Mouse (Mus musculus): ENCODE measurements around the gene Skiv2l.

Skiv2l gene

DNA sequence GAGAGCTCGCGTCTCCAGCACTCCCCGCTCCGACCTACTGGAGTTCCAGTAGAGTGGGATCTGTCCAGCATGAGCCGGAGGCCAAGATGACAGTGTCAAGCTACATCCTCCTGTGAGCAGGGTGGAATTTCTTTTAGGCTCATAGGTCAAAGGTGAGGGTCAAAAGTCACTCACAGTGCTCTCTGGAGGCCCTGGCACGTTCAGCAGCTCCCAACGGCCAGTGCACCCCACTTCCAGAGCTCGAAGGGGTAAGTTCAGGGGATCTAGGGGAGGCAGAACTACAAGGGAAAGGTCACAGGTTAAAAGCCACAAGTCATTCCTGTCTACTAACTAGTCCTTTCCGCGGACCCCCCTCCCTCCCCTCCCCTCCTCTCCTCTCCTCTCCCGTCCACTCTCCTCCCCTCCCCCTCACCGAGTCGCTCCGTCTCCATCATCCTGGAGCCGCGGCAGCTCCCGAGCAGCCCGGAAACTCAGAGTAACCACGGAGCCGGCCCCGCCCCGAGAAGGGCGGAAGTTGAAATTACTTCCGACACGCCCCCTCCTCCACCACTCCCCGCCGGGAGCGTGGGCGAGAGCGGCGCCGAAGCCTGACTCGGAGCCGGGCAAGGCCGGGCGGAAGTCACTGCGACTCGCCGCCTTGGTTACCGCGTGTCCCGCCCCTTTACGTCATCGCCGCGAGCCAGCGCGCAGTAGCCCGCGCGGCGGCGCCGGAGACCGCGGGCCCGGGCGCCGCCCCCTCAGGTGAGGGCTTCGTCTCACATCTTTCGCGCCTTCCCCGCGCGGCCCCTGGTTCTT is at the start of gene Skiv2l, which contains the start of gene Nelfe:
Gene Skiv2l, minus strand, starts transcription at position 489 of the 795 bp plus-strand sequence.
Gene Nelfe, plus strand, starts transcription at position 670 of the 795 bp plus-strand sequence.
- under 1% methylated on average over 63 of the region's 65 CpGs for WGBS

- 2% methylated on average over 40 of the region's 45 CpGs for WGBS
Measured at GRCm38 (mm10) chr17:34899053-34899889, 49.3 kb upstream of the Skiv2l start.

- 4% methylated on average over 23 of the region's 47 CpGs for WGBS
Measured at GRCm38 (mm10) chr17:34898706-34899052, 48.7 kb upstream of the Skiv2l start.

GRCm38 (mm10) chr17:34898160-34898586 is 48.2 kb upstream of the Skiv2l start, which contains the start of the genes C2 and Ehmt2:
Gene C2, minus strand, starts transcription at chr17:34898265.
Gene Ehmt2, plus strand, starts transcription at chr17:34898469.
- WGBS, result under 1% methylated on average over 44 of the region's 44 CpGs

DNA sequence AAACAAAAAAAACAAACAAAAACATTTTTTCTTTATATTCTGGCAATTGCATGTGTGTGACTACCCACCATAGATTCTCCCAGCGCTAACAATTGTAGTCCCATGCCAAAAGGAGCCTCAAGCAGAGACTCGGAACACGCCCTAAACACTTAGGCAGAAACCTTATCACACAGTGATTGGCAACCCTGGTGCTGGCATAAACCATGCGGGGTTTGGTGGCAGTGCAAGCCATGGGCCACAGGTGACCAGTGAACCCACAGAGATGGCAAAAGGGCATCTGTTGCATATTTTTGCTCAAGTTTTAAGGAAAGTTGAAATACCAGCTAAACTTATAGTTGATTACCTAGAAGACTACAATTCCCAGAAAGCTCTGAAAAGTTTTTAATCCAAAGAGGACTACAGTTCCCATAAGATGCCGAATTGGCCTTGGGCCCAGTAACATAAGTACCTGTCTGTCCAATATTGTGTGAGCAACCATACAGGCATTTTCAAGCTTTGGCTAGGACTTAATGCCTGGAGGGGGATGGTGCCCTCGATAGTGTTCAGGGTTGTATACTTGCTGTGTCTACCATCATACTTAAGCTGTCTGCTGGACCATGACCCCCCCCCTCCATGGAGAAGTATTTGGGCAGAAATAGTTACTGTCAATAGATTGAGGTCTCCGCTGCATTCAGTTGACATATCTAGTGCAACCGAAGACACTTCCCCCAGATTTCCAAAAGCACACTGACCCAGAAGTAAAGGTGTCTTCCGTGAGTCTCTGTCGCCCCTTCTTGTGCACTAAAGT is 47.6 kb upstream of the Skiv2l start:
- WGBS, result 10% methylated on average over 10 of the region's 10 CpGs

GRCm38 (mm10) chr17:34896366-34896765 is 46.4 kb upstream of the Skiv2l start:
- 84% methylated on average over 17 of the region's 17 CpGs for WGBS

- WGBS, result 95% methylated on average over 15 of the region's 15 CpGs
Measured at GRCm38 (mm10) chr17:34895724-34896123, 45.7 kb upstream of the Skiv2l start.

- 9% methylated on average over 49 of the region's 51 CpGs for WGBS
Measured at GRCm38 (mm10) chr17:34894801-34895530, 45.0 kb upstream of the Skiv2l start.

GRCm38 (mm10) chr17:34894074-34894597 is 44.1 kb upstream of the Skiv2l start:
- 2% methylated on average over 45 of the region's 51 CpGs for WGBS

DNA sequence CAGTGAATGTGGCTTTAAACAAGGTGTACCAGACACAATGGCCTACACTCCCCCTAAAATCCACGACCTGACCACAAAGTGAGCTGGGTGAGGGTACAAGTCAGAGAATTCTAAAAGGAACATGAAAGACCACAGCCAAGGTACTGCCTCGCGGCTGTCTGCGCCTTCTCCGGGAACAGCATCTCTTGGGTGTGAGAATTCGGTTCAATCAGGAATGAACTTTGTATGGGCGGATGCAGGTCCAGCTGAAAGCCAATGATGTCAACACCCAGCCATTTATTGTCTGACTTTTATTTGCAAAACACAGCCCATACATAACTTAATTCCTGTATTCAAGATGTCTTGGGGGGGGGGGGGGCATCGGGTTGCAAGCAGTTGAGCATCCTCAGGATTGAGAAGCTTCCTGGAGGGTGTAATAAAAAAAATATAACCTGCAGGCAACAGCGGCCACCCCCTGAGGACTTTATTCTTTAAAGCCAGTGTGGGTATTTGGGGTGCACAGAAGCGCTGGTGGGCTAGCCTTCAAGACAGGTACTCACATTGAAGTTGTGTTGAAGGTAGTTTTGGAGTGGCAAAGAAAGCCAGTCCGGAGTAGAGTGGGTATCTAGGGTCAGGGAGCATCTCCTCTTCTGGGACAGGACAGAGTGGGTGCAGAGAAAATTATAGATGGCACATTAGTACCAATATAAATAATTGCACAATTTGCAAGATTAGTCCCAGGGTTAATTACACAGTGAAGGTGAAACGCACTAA is 43.2 kb upstream of the Skiv2l start:
- whole genome bisulfite sequencing, result 80% methylated on average over 12 of the region's 12 CpGs

- 96% methylated on average over 2 of the region's 2 CpGs for WGBS
Measured at GRCm38 (mm10) chr17:34891377-34891776, 41.4 kb upstream of the Skiv2l start.

DNA sequence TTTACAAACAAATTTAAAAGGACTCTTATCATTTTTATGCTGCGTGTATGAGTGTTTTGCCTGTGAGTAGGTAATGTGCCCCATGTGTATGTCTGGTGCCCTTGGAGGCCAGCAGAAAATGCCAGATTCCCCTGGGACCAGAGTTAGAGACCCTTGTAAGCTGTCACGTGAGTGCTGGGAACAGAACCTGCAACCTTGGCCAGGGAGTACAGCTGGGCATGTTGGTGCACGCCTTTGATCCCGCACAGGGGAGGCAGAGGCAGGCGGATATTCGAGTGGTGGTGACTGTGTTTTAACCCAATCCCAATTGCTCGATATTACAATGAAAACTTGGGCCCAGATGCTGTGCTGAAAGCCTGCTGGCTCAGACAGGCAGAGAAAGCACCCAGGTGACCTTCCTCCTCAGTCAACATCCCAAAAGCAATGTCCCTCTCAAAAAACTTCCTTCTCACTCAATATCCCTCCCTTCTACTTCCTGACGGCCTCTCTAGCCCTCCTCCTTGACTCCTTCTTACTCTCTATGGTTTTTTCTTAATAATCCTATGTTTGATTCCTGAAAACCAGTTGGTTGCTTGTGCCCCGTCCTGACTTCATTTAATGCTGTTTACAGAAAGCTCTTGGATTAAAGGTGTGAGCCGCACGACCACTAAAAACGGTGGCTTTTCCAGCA is 40.2 kb upstream of the Skiv2l start:
- 92% methylated on average over 12 of the region's 12 CpGs for WGBS

DNA sequence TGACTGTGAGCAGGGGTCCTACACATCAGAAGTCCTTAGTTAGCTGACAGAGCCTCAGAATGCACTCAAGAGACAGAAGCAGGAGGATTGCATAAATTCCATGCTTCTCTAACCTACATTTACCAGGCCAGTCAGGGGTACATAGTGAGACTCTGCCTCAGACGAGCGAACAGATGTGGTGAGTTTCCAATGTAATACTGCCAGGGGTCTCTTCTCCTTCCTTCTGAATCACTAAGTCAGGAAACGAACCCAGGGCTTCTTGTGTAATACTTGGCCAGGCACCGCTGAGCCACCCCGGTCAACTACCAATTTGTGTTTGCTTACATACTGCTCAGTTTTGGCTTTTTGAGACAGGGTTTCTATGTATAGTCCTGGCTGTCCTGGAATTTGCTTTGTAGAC is 37.9 kb upstream of the Skiv2l start:
- WGBS, result 91% methylated on average over 5 of the region's 5 CpGs

DNA sequence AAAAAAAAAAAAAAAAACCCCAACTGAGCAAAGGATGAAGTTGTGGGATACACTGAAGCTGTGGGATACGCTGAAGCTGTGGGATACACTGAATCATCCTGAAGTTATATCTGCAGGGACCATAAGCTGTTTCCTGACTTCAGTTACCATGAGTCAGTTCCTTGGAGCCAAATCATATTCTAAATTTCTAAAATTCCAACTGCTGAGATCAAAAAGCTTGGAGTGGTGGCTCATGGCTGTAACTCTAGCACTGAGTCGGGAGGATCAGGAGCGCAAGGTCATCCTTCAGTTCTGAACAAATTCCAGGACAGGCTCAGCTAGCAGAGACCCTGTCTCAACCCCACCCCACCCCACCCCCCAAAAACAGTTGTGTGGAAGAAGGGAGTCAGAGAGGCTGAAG is 35.6 kb upstream of the Skiv2l start:
- 79% methylated on average over 3 of the region's 3 CpGs for WGBS

- WGBS, result 93% methylated on average over 6 of the region's 6 CpGs
Measured at GRCm38 (mm10) chr17:34884704-34885103, 34.7 kb upstream of the Skiv2l start.

- WGBS, result 70% methylated on average over 3 of the region's 3 CpGs
Measured at GRCm38 (mm10) chr17:34883332-34883731, 33.3 kb upstream of the Skiv2l start.

GRCm38 (mm10) chr17:34881683-34882310 is 31.8 kb upstream of the Skiv2l start, which contains the start of gene Gm20547:
Gene Gm20547, minus strand, starts transcription at chr17:34882042.
- 27% methylated on average over 15 of the region's 15 CpGs for WGBS

DNA sequence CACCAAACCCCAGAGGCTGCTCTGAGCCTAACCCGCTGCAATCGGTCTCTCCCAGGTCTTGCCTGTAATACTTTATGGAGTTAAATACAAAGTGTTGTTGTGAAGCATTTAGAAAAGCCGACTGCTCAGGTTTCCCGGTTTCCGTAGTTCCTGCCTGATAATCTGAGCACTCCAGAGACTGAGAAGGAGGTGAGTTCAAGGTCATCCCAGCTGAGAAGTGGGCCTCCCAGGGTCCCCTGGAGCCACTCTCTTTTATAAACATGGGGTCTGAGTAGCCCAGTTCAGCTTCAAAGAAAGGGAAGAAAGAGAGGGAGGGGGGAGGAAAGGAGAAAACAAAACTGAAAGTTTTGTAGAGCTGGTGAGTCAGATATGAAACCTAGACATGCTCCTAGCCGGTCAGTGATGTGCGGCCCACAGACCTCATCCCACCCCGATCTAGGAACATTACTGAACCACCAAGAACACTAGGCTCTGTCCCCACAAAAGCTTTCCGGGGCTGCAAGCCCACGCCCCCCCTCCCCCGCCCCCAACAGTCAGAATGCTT is 29.4 kb upstream of the Skiv2l start, which contains the start of gene Zbtb12:
Gene Zbtb12, plus strand, starts transcription at position 148 of the 544 bp plus-strand sequence.
- 64% methylated on average over 11 of the region's 11 CpGs for WGBS

- 90% methylated on average over 6 of the region's 6 CpGs for WGBS
Measured at GRCm38 (mm10) chr17:34874321-34874720, 24.3 kb upstream of the Skiv2l start.
